Mouse (Mus musculus) embryonic facial prominence, embryonic 15.5 days (tissue): ENCODE data around the gene Ankzf1. TPM values are rescaled to one million over a fixed set of nuclear protein-coding genes. Genes with fewer than 3 reads are reported as not detected.

ENCODE experiments used
- ATAC-seq: fragments of 200-750 bp; cut with Nextera tagmentation; 2 replicates; pipeline ENCODE4 v1.8.0; 2017; ENCODE audit warnings: low read depth, moderate TSS enrichment; ENCODE audit not compliant: insufficient number of reproducible peaks, low FRiP score, low TSS enrichment
- H3K27ac ChIP-seq: fragments of 300-500 bp; sonication (generic); replicated peaks from 2 replicates; pipeline ENCODE4 v1.5.1; 2015; ENCODE audit warnings: mild to moderate bottlenecking, inconsistent platforms
- H3K27me3 ChIP-seq: fragments of 300-500 bp; sonication (generic); 2 replicates; pipeline ENCODE4 v1.6.1; 2015; ENCODE audit warnings: inconsistent platforms
- H3K36me3 ChIP-seq: fragments of 300-500 bp; sonication (generic); 2 replicates; pipeline ENCODE4 v1.6.1; 2015; ENCODE audit warnings: mild to moderate bottlenecking, inconsistent platforms
- H3K4me1 ChIP-seq: fragments of 300-500 bp; sonication (generic); 2 replicates; pipeline ENCODE4 v1.6.1; 2015; ENCODE audit warnings: inconsistent platforms
- H3K4me2 ChIP-seq: fragments of 300-500 bp; sonication (generic); replicated peaks from 2 replicates; pipeline ENCODE4 v1.6.1; 2015; ENCODE audit warnings: mild to moderate bottlenecking, inconsistent platforms
- H3K4me3 ChIP-seq: fragments of 300-500 bp; sonication (generic); replicated peaks from 2 replicates; pipeline ENCODE4 v1.5.1; 2015; ENCODE audit warnings: mild to moderate bottlenecking, inconsistent platforms
- H3K9ac ChIP-seq: fragments of 300-500 bp; sonication (generic); 2 replicates; pipeline ENCODE4 v1.6.1; 2015; ENCODE audit warnings: inconsistent platforms
- H3K9me3 ChIP-seq: fragments of 300-500 bp; sonication (generic); replicated peaks from 2 replicates; pipeline ENCODE4 v1.6.1; 2016; ENCODE audit warnings: inconsistent platforms
- WGBS: fragments of 180-500 bp; shearing (Covaris S2); methylation state at CpG from one replicate; pipeline ENCODE4 v1.1.7; 2015; 5-methylcytosine and 5-hydroxymethylcytosine counted together
- polyA plus RNA-seq: library from polyadenylated mRNA; unstranded; fragments of >200 nt; fragmentation: Nextera tagmentation; extraction: Ambion mirVana; gene quantifications from 2 replicates; pipeline ENCODE4 v1.2.1, GENCODE M21; 2015

Ankzf1 gene
- polyA plus RNA-seq, 1 experiment from 2014 or later: 30.2 TPM

DNA sequence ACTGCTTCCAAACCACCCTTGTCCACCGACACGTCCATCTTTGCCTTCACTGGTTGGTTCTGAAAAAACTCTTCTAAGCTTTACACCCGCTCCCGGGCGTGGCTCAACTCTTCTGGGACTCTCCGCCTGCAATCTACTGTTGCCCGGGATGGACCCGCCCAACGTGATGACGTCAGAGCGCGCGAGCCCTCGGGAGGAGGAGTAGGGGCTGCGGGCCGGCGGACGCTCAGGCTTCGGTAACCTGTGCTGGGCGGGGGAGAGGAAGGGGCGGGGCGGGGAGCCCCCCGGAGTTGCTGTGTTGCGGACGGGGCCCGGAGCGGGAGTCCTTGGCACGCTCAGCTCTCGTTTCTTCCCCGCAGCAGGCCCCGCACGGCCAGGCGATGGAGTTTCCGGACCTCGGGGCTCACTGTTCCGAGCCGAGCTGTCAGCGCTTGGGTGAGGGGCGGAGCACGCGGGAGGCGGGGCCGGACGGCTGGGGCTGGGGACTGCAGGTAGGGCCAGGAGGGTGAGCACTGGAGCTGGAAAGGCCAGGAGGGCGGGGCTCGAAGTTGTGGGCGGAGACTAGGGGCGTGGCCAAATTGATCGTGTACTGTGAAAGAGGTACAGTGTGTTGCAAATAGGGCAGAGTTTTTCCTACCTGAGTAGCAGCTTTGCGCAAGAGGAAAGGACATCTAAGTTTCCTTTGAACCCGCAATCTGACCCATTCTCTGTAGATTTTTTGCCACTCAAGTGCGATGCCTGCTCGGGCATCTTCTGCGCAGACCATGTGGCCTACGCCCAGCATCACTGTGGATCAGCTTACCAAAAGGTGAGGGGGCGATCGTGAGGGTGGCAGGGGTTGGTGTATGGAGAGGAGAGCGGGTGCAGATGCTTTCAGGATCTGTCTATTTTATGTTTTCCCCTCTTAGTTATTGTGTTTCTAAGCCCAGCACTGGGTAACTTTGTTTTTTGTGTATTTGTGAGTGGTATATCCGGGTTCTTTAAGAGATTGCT is 23.2 kb upstream of the Ankzf1 start, which contains the start of gene Zfand2b:
TSS of gene Zfand2b (plus strand) at position 175 of the 993 bp plus-strand sequence.
- ATAC-seq: peak; percentile 98
- H3K4me1 ChIP-seq: peaks cover 14% of the 10 kb centered on the region
- H3K36me3 ChIP-seq: peaks cover 35% of the 10 kb centered on the region
- peak within 1 kb of the TSS; percentile 71 for H3K4me2 ChIP-seq
- no peaks in the 10 kb centered on the region for H3K27me3 ChIP-seq
- peak within 1 kb of the TSS; percentile 51 for H3K9ac ChIP-seq
- peak within 1 kb of the TSS; percentile 89 for H3K27ac ChIP-seq
- under 1% methylated on average over 59 of the region's 59 CpGs for WGBS
- peak within 1 kb of the TSS; percentile 67 for H3K4me3 ChIP-seq
- no peaks in the 10 kb centered on the region for H3K9me3 ChIP-seq

- peak overlapping the region; percentile 92 for H3K4me2 ChIP-seq
- H3K9me3 ChIP-seq: no peaks in the 10 kb centered on the region
- no peaks in the 10 kb centered on the region for H3K27me3 ChIP-seq
- 7% methylated on average over 23 of the region's 23 CpGs for WGBS
- H3K27ac ChIP-seq: 0 out of 2 replicates have a peak overlapping the region, but pooled peaks have one; percentile 12
- peak; percentile 25 for ATAC-seq
- H3K4me3 ChIP-seq: peak overlapping the region; percentile 51
- peaks cover 20% of the 10 kb centered on the region for H3K4me1 ChIP-seq
- peaks cover 57% of the 10 kb centered on the region for H3K36me3 ChIP-seq
- peak overlapping the region; percentile 44 for H3K9ac ChIP-seq
Measured at GRCm38 (mm10) chr1:75179334-75180104, 12.4 kb upstream of the Ankzf1 start.

- H3K4me2 ChIP-seq: peak within 1 kb of the TSS; percentile 92
- ATAC-seq: peak; percentile 91
- peaks cover 20% of the 10 kb centered on the region for H3K4me1 ChIP-seq
- H3K27ac ChIP-seq: 0 out of 2 replicates have a peak within 1 kb of the TSS, but pooled peaks have one; percentile 12
- H3K9ac ChIP-seq: peak within 1 kb of the TSS; percentile 44
- no peaks in the 10 kb centered on the region for H3K27me3 ChIP-seq
- under 1% methylated on average over 31 of the region's 31 CpGs for WGBS
- peak within 1 kb of the TSS; percentile 51 for H3K4me3 ChIP-seq
- peaks cover 59% of the 10 kb centered on the region for H3K36me3 ChIP-seq
- no peaks in the 10 kb centered on the region for H3K9me3 ChIP-seq
Measured at GRCm38 (mm10) chr1:75180105-75180590, 11.8 kb upstream of the Ankzf1 start, which contains the start of gene Abcb6. TSS of gene Abcb6 (minus strand) at chr1:75180392.

GRCm38 (mm10) chr1:75180741-75181140 is 11.2 kb upstream of the Ankzf1 start:
- WGBS: 30% methylated on average over 7 of the region's 7 CpGs
- Histone ChIP-seq H3K27me3 (no peaks in the 10 kb centered on the region), H3K9ac (no peak overlapping the region), H3K27ac (no peak overlapping the region), H3K4me3 (peak overlapping the region; percentile 51; the same call in 1 of the 2 replicates), H3K36me3 (peaks cover 59% of the 10 kb centered on the region), H3K4me1 (peaks cover 20% of the 10 kb centered on the region), H3K4me2 (peak overlapping the region; percentile 92), H3K9me3 (no peaks in the 10 kb centered on the region)
- ATAC-seq: no peak

GRCm38 (mm10) chr1:75181377-75181870 is 10.5 kb upstream of the Ankzf1 start:
- Histone ChIP-seq H3K27ac (no peak overlapping the region), H3K4me2 (no peak overlapping the region), H3K4me1 (peaks cover 20% of the 10 kb centered on the region), H3K9ac (no peak overlapping the region), H3K4me3 (no peak overlapping the region), H3K27me3 (no peaks in the 10 kb centered on the region), H3K9me3 (no peaks in the 10 kb centered on the region), H3K36me3 (peaks cover 59% of the 10 kb centered on the region)
- no peak for ATAC-seq
- WGBS: 75% methylated on average over 4 of the region's 4 CpGs

GRCm38 (mm10) chr1:75182160-75182559 is 9.8 kb upstream of the Ankzf1 start:
- no peaks in the 10 kb centered on the region for H3K27me3 ChIP-seq
- no peak overlapping the region for H3K27ac ChIP-seq
- H3K36me3 ChIP-seq: peaks cover 61% of the 10 kb centered on the region
- H3K4me1 ChIP-seq: peaks cover 20% of the 10 kb centered on the region
- H3K4me3 ChIP-seq: no peak overlapping the region
- no peaks in the 10 kb centered on the region for H3K9me3 ChIP-seq
- WGBS: 70% methylated on average over 4 of the region's 4 CpGs
- no peak overlapping the region for H3K4me2 ChIP-seq
- ATAC-seq: no peak
- no peak overlapping the region for H3K9ac ChIP-seq

GRCm38 (mm10) chr1:75185495-75185894 is 6.5 kb upstream of the Ankzf1 start:
- Histone ChIP-seq H3K4me2 (no peak overlapping the region), H3K4me1 (peaks cover 8% of the 10 kb centered on the region; the same call in 1 of the 2 replicates), H3K27me3 (no peaks in the 10 kb centered on the region), H3K9me3 (no peaks in the 10 kb centered on the region), H3K4me3 (no peak overlapping the region), H3K27ac (no peak overlapping the region), H3K36me3 (peaks cover 73% of the 10 kb centered on the region), H3K9ac (no peak overlapping the region)
- no peak for ATAC-seq
- 94% methylated on average over 11 of the region's 11 CpGs for WGBS

GRCm38 (mm10) chr1:75187126-75187525 is 4.8 kb upstream of the Ankzf1 start:
- peaks cover 14% of the 10 kb centered on the region for H3K4me1 ChIP-seq
- H3K4me3 ChIP-seq: no peak overlapping the region
- H3K9ac ChIP-seq: no peak overlapping the region
- H3K27ac ChIP-seq: no peak overlapping the region
- H3K36me3 ChIP-seq: peaks cover 66% of the 10 kb centered on the region
- H3K4me2 ChIP-seq: no peak overlapping the region
- no peak for ATAC-seq
- no peaks in the 10 kb centered on the region for H3K9me3 ChIP-seq
- no peaks in the 10 kb centered on the region for H3K27me3 ChIP-seq

DNA sequence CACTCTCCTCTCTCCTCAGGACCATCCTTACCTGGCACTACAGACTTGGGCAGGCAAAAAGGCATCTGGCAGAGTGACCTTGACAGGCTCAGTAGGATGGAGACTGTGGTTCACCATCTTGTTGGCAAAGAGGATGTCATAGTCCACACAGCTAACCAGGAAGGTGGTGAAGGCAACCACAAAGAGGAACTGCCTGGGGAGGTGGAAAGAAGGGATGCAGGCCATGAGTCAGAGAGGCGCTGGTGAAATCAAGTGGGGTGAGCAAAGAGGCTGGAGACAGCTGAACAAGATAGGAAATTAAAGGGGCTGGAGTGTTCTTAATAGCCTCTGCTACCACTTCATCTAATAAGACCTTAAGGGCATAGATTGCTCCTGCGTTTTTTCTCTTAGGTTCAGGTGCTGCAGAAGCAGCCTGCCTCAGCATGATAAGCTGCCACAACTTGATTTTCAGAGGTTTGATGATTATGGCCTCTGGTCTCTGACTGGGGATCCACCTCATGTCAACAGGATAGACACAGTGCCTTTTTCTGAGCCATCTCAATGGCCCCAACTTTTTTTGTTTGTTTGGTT is 4.0 kb upstream of the Ankzf1 start:
- no peaks in the 10 kb centered on the region for H3K27me3 ChIP-seq
- H3K9ac ChIP-seq: no peak overlapping the region
- no peak overlapping the region for H3K4me2 ChIP-seq
- WGBS: 81% methylated on average over 2 of the region's 2 CpGs
- H3K4me3 ChIP-seq: no peak overlapping the region
- peaks cover 16% of the 10 kb centered on the region for H3K4me1 ChIP-seq
- no peak for ATAC-seq
- H3K9me3 ChIP-seq: no peaks in the 10 kb centered on the region
- H3K36me3 ChIP-seq: peaks cover 57% of the 10 kb centered on the region
- no peak overlapping the region for H3K27ac ChIP-seq

- WGBS: 68% methylated on average over 2 of the region's 2 CpGs
- Histone ChIP-seq H3K4me3 (peak overlapping the region; percentile 90; the same call in 1 of the 2 replicates), H3K4me2 (peak overlapping the region; percentile 79), H3K27ac (no peak overlapping the region), H3K9ac (no peak overlapping the region), H3K9me3 (no peaks in the 10 kb centered on the region), H3K36me3 (peaks cover 39% of the 10 kb centered on the region), H3K27me3 (no peaks in the 10 kb centered on the region), H3K4me1 (peaks cover 21% of the 10 kb centered on the region)
- no peak for ATAC-seq
Measured at GRCm38 (mm10) chr1:75190577-75190976, 1.4 kb upstream of the Ankzf1 start.
